Mouse (Mus musculus) CH12.LX (cell line): Measurements from ENCODE around the gene Ubash3b.

Source experiments
- EP300 ChIP-seq: IDR thresholded peaks from 2 replicates; pipeline ENCODE4 v1.6.1; 2011; ENCODE audit warnings: low read length, improper control_type of control experiment
- NELFE ChIP-seq: IDR thresholded peaks from 2 replicates; pipeline ENCODE4 v1.6.1; 2011; ENCODE audit warnings: low read depth, low read length, improper control_type of control experiment
- POLR2A ChIP-seq: IDR thresholded peaks from 2 replicates; pipeline ENCODE4 v1.6.1; 2011; ENCODE audit warnings: low read depth, mild to moderate bottlenecking, improper control_type of control experiment, low read length

DNA sequence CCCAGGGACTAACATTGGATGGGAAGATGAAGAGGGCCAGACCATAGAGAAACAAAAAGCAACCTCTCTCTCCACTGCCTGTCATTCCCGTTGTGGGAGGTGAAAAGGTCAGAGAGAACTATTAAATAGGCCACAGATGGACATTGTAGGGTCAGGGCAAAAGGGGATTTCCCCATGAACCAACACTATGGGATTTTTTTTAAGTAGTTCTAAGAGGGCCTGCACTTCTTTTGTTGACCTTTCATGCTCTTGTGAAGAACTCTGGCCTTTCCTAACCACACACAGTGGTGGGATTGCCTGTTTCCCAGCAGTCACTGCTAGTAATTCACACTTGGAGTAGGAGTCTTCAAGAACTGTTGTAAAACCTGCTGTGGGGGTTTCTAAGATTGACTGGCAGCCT is 153.7 kb downstream of the Ubash3b start:
- no peak for TF ChIP-seq POLR2A
- no peak for TF ChIP-seq NELFE
- TF ChIP-seq EP300 = no peak
